Mouse (Mus musculus) neural tube, embryonic 10.5 days (tissue): Measurements from ENCODE around the gene Zkscan2.

Experiments used
- DNase-seq: peaks from one replicate; pipeline ENCODE4 v3.0.0-alpha.2; 2017; ENCODE audit warnings: low spot score; ENCODE audit errors: extremely low spot score

The Zkscan2 gene

GRCm38 (mm10) chr7:123442079-123442478 lies 58.2 kb downstream of the Zkscan2 start:
- DNase-seq, result no peak

DNA sequence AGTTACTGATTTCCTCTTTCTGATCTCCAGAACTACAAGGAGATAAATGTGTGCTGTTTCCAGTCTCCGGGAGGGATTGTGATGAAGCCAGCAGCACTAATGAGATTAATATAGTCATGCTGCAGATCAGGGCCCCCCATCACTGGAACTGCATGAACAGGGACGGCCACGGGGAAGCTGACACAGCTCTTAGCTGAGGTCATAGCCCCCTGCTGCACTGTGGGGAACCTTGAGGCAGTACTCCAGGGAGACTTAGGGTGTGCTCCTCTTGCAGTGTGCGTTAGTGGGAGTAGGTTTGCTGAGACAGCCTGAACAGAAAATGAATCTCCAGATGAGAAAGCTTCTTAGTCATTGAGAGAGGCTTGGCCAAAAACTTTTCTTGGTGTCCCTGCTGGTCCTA lies 69.0 kb downstream of the Zkscan2 start:
- no peak for DNase-seq

DNA sequence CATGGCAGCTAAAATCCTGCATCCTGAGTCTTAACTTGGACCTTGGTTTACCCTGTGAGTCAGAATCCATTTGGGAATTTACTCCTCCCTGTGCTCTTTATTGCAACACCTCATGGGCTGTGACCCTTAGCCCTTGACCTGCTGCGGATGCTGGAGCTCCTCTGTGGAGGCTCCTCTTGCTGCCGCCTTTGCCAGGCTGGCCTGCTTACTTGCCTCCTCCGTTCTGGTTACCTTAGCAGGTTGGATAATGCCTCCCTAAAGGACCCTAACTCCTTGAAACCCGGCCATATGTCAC lies 69.9 kb downstream of the Zkscan2 start:
- DNase-seq, result no peak

- DNase-seq, result no peak
These were observed 70.4 kb downstream of the Zkscan2 start for GRCm38 (mm10) chr7:123429624-123430410.
